Mouse (Mus musculus): ENCODE data around the gene Srd5a1. TPM values are rescaled to one million over a fixed set of nuclear protein-coding genes. Genes with fewer than 3 reads are reported as not detected.

Gene Srd5a1
- polyA plus RNA-seq, 1 experiment from 2014 or later, result 25.6 TPM

- H3K4me1 ChIP-seq (replicated peaks; ENCODE audit: control insufficient read depth, insufficient read depth, low read length), result peaks cover 50% of the 10 kb centered on the region
- no peak for ATAC-seq
- WGBS, result 1% methylated on average over 9 of the region's 9 CpGs
These were observed 78.3 kb downstream of the Srd5a1 start for GRCm38 (mm10) chr13:69532893-69533404.

GRCm38 (mm10) chr13:69532101-69532892 is 78.9 kb downstream of the Srd5a1 start:
- ATAC-seq, result no peak
- Histone ChIP-seq H3K4me1 (replicated peaks; ENCODE audit: control insufficient read depth, insufficient read depth, low read length) (peaks cover 54% of the 10 kb centered on the region), H3K9me3 (ENCODE audit: control insufficient read depth, low read length) (no peaks in the 10 kb centered on the region), H3K9ac (replicated peaks; ENCODE audit: low read depth, low read length) (peak overlapping the region; percentile 82), H3K36me3 (ENCODE audit: control insufficient read depth, insufficient read depth) (peaks cover 2% of the 10 kb centered on the region; the same call in 1 of the 2 replicates), H3K4me3 (replicated peaks; ENCODE audit: low read length) (peak overlapping the region; percentile 81), H3K27ac (ENCODE audit: low read length) (no peak overlapping the region), H3K27me3 (replicated peaks; ENCODE audit: control insufficient read depth, insufficient read depth, low read length) (no peaks in the 10 kb centered on the region), H3K4me2 (ENCODE audit: low read length) (peak overlapping the region; percentile 83)
- WGBS, result 18% methylated on average over 14 of the region's 14 CpGs

More at GRCm38 (mm10) chr13:69532893-69533404, 78.3 kb downstream of the Srd5a1 start:
- Histone ChIP-seq H3K36me3 (ENCODE audit: control insufficient read depth, insufficient read depth) (peaks cover 2% of the 10 kb centered on the region; the same call in 1 of the 2 replicates), H3K4me3 (replicated peaks; ENCODE audit: low read length) (peak overlapping the region; percentile 81), H3K27ac (ENCODE audit: low read length) (peak overlapping the region; percentile 94), H3K4me2 (ENCODE audit: low read length) (peak overlapping the region; percentile 83), H3K9me3 (ENCODE audit: control insufficient read depth, low read length) (no peaks in the 10 kb centered on the region), H3K27me3 (replicated peaks; ENCODE audit: control insufficient read depth, insufficient read depth, low read length) (no peaks in the 10 kb centered on the region), H3K9ac (replicated peaks; ENCODE audit: low read depth, low read length) (peak overlapping the region; percentile 82)

GRCm38 (mm10) chr13:69531431-69531830 is 79.8 kb downstream of the Srd5a1 start:
- H3K27me3 ChIP-seq (replicated peaks; ENCODE audit: control insufficient read depth, insufficient read depth, low read length), result no peaks in the 10 kb centered on the region
- no peak for ATAC-seq
- H3K36me3 ChIP-seq (ENCODE audit: control insufficient read depth, insufficient read depth), result peaks cover 2% of the 10 kb centered on the region; the same call in 1 of the 2 replicates
- H3K27ac ChIP-seq (ENCODE audit: low read length), result no peak overlapping the region
- H3K4me2 ChIP-seq (ENCODE audit: low read length), result peak overlapping the region; percentile 83
- H3K4me1 ChIP-seq (replicated peaks; ENCODE audit: control insufficient read depth, insufficient read depth, low read length), result peaks cover 57% of the 10 kb centered on the region
- 40% methylated on average over 6 of the region's 6 CpGs for WGBS
- peak overlapping the region; percentile 22 for H3K9ac ChIP-seq (replicated peaks; ENCODE audit: low read depth, low read length)
- H3K9me3 ChIP-seq (ENCODE audit: control insufficient read depth, low read length), result no peaks in the 10 kb centered on the region
- peak overlapping the region; percentile 81 for H3K4me3 ChIP-seq (replicated peaks; ENCODE audit: low read length)

- Histone ChIP-seq H3K27me3 (replicated peaks; ENCODE audit: control insufficient read depth, insufficient read depth, low read length) (no peaks in the 10 kb centered on the region), H3K9ac (replicated peaks; ENCODE audit: low read depth, low read length) (peak overlapping the region; percentile 22; the same call in 1 of the 2 replicates), H3K4me2 (ENCODE audit: low read length) (peak overlapping the region; percentile 83), H3K27ac (ENCODE audit: low read length) (no peak overlapping the region), H3K4me3 (replicated peaks; ENCODE audit: low read length) (no peak overlapping the region; the same call in 1 of the 2 replicates), H3K4me1 (replicated peaks; ENCODE audit: control insufficient read depth, insufficient read depth, low read length) (peaks cover 59% of the 10 kb centered on the region), H3K9me3 (ENCODE audit: control insufficient read depth, low read length) (no peaks in the 10 kb centered on the region), H3K36me3 (ENCODE audit: control insufficient read depth, insufficient read depth) (peaks cover 2% of the 10 kb centered on the region; the same call in 1 of the 2 replicates)
- WGBS, result 75% methylated on average over 6 of the region's 6 CpGs
- ATAC-seq, result no peak
These were observed 80.3 kb downstream of the Srd5a1 start for GRCm38 (mm10) chr13:69530951-69531350.

GRCm38 (mm10) chr13:69530156-69530555 is 81.1 kb downstream of the Srd5a1 start:
- Histone ChIP-seq H3K36me3 (ENCODE audit: control insufficient read depth, insufficient read depth) (peaks cover 2% of the 10 kb centered on the region; the same call in 1 of the 2 replicates), H3K4me2 (ENCODE audit: low read length) (no peak overlapping the region), H3K27ac (ENCODE audit: low read length) (no peak overlapping the region), H3K9ac (replicated peaks; ENCODE audit: low read depth, low read length) (no peak overlapping the region), H3K27me3 (replicated peaks; ENCODE audit: control insufficient read depth, insufficient read depth, low read length) (no peaks in the 10 kb centered on the region), H3K9me3 (ENCODE audit: control insufficient read depth, low read length) (no peaks in the 10 kb centered on the region), H3K4me1 (replicated peaks; ENCODE audit: control insufficient read depth, insufficient read depth, low read length) (peaks cover 55% of the 10 kb centered on the region), H3K4me3 (replicated peaks; ENCODE audit: low read length) (no peak overlapping the region)
- no peak for ATAC-seq
- 80% methylated on average over 3 of the region's 3 CpGs for WGBS

- Histone ChIP-seq H3K4me3 (replicated peaks; ENCODE audit: low read length) (no peak overlapping the region), H3K9ac (replicated peaks; ENCODE audit: low read depth, low read length) (no peak overlapping the region), H3K4me2 (ENCODE audit: low read length) (no peak overlapping the region), H3K4me1 (replicated peaks; ENCODE audit: control insufficient read depth, insufficient read depth, low read length) (peaks cover 65% of the 10 kb centered on the region), H3K27me3 (replicated peaks; ENCODE audit: control insufficient read depth, insufficient read depth, low read length) (no peaks in the 10 kb centered on the region), H3K9me3 (ENCODE audit: control insufficient read depth, low read length) (no peaks in the 10 kb centered on the region), H3K27ac (ENCODE audit: low read length) (no peak overlapping the region), H3K36me3 (ENCODE audit: control insufficient read depth, insufficient read depth) (peaks cover 2% of the 10 kb centered on the region; the same call in 1 of the 2 replicates)
- WGBS, result 84% methylated on average over 7 of the region's 7 CpGs
- ATAC-seq, result no peak
These were observed 82.7 kb downstream of the Srd5a1 start for GRCm38 (mm10) chr13:69528531-69528930.

- Histone ChIP-seq H3K9me3 (ENCODE audit: control insufficient read depth, low read length) (no peaks in the 10 kb centered on the region), H3K36me3 (ENCODE audit: control insufficient read depth, insufficient read depth) (peaks cover 2% of the 10 kb centered on the region; the same call in 1 of the 2 replicates), H3K4me2 (ENCODE audit: low read length) (no peak overlapping the region), H3K9ac (replicated peaks; ENCODE audit: low read depth, low read length) (no peak overlapping the region), H3K4me1 (replicated peaks; ENCODE audit: control insufficient read depth, insufficient read depth, low read length) (peaks cover 47% of the 10 kb centered on the region), H3K27ac (ENCODE audit: low read length) (no peak overlapping the region), H3K4me3 (replicated peaks; ENCODE audit: low read length) (no peak overlapping the region), H3K27me3 (replicated peaks; ENCODE audit: control insufficient read depth, insufficient read depth, low read length) (no peaks in the 10 kb centered on the region)
- WGBS, result 56% methylated on average over 4 of the region's 4 CpGs
- no peak for ATAC-seq
These were observed 85.4 kb downstream of the Srd5a1 start for GRCm38 (mm10) chr13:69525867-69526266.

GRCm38 (mm10) chr13:69524158-69524530 is 87.1 kb downstream of the Srd5a1 start:
- H3K27me3 ChIP-seq (replicated peaks; ENCODE audit: control insufficient read depth, insufficient read depth, low read length), result no peaks in the 10 kb centered on the region
- H3K4me3 ChIP-seq (replicated peaks; ENCODE audit: low read length), result no peak overlapping the region
- H3K36me3 ChIP-seq (ENCODE audit: control insufficient read depth, insufficient read depth), result peaks cover under 1% of the 10 kb centered on the region; the same call in 1 of the 2 replicates
- no peak overlapping the region for H3K27ac ChIP-seq (ENCODE audit: low read length)
- no peak for ATAC-seq
- no peak overlapping the region for H3K9ac ChIP-seq (replicated peaks; ENCODE audit: low read depth, low read length)
- H3K9me3 ChIP-seq (ENCODE audit: control insufficient read depth, low read length), result no peaks in the 10 kb centered on the region
- H3K4me1 ChIP-seq (replicated peaks; ENCODE audit: control insufficient read depth, insufficient read depth, low read length), result peaks cover 36% of the 10 kb centered on the region
- 67% methylated on average over 2 of the region's 2 CpGs for WGBS
- H3K4me2 ChIP-seq (ENCODE audit: low read length), result no peak overlapping the region
